Mouse (Mus musculus) small intestine, adult 2 months (tissue): ENCODE results near the gene Naa35.

Experiments used
- CTCF ChIP-seq: fragments of 200-500 bp; IDR thresholded peaks from 2 replicates; pipeline ENCODE4 v1.5.1; 2012; ENCODE audit warnings: low read depth, mild to moderate bottlenecking, control low read depth, inconsistent platforms, low read length, moderate library complexity, mixed read lengths; ENCODE audit not compliant: insufficient replicate concordance, insufficient read length; ENCODE audit errors: extremely low read depth
- POLR2A ChIP-seq: fragments of 200-500 bp; IDR thresholded peaks from 2 replicates; pipeline ENCODE4 v1.6.1; 2012; ENCODE audit warnings: low read depth, mild to moderate bottlenecking, control low read depth, inconsistent platforms, low read length, moderate library complexity

GRCm38 (mm10) chr13:59564505-59564904, 20.6 kb upstream of the Naa35 start:
- no peak for TF ChIP-seq POLR2A
- no peak for TF ChIP-seq CTCF
